Mouse (Mus musculus) WW6 (cell line): ENCODE results near the gene Plxnb1.

Experiments
- DNase-seq: peaks from one replicate; pipeline ENCODE4 v3.0.0-alpha.2; 2013; ENCODE audit warnings: low read depth, low spot score

Plxnb1 gene

DNA sequence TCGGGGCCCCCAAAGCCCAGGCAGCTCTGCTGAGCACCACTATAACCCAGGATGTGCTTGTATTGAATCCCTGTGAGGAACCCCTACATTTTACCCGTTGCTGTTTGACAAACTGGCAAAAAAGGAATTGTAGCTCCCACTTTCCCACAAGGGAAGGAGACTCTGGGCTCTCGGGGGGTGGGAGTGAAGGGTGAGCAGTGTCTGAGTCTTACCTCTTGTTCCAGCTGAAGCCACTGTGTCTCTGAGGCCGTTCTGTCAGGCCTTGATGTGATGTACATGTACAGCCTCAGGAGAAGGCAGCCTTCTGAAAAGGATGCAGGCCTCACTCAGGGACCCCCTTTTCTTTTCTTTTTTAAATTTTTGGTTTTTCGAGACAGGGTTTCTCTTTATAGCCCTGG, 34.3 kb upstream of the Plxnb1 start:
- DNase-seq = no peak

DNA sequence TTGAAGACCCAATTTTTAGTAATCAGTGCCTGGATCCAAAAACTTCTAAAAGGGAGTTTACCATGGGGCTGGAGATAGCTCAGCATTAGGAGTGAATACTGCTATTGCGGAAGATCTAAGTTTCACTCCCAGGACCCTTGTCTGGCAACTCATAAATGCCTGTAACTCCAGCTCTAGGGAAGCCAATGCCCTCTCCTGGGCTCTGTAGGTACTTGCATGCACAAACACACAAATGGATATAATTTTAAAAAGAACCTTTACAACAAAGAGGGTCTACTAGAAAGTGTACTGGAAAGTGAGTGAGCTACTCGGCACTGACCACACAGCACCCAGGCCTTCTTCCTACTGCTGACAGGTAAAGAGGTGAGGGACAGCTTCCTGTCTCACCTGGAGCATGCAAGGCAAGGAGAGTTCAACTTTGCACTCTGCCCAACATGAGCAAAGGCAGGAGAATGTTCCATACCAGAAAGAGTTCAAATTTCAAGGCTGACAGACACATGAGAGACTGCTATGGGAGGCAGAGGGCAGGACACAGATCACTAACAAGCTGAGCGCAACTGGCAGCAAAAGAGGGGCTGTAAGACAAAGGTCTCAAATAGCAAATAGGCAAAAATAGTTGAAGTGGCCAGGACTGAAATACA, 27.0 kb upstream of the Plxnb1 start:
- no peak for DNase-seq

DNA sequence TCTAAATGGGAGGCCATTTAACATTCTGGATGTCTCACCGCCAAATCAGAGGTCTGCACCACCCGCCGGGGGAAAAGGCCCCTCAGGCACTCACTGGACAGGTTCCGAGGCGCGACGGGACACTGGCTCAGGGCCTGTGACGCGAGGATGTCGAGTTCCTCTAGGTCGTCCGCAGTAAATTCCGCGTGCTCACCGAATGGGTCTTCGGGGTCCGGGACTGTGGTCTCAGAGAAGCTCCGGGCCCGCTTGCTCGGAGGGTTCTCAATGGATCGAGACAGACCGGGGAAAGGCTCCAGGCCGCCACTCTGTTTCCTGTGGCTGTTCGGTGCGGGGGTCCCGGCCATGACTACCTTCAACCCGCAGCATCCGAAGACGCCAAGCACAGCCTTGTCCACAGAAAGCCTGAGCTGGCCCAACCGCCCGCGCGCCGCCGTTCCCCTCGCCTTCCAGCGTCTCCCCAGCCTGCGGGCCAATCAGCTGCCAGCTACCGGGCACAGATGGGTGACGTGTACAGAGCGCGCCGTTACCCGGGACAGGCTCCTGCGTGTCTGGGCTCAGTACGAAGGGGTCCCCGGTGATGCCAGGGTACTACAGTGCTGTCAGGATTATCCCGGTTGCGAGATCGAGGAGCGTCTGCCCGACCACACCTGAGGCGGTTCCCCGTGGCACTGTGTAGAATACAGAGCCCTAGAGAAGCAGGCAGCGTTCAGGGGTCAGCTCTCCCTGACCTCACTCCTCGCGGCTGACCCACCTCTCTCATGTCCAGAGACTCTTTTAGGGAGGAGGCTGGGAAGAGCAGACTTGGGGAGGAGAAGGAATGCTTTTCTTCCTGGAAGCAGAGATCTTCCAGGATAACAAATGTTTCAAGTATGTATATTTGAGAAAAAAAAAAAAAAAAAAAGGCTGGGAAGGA, 21.3 kb upstream of the Plxnb1 start, which contains the start of gene Atrip:
TSS of gene Atrip (minus strand) at position 464 of the 913 bp plus-strand sequence.
- peak; percentile 70 for DNase-seq

DNA sequence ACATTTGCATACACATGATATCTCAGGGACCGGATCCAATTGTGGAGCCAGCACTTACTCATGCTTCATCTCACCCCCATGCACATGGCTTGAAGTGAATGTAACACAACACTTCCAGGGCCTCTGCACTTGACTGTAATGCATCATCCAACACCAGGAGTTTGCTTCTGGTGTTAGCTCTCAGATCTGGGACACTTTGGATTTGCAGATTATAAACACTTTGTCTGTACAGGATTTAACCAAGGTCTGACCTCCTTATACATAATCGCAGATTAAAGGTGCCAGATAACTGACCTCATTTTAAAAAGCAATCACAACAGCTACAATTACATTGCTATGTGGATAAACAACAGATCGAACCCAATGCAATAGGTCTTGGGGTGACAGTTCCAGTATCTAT, 14.7 kb upstream of the Plxnb1 start:
- DNase-seq = no peak

DNA sequence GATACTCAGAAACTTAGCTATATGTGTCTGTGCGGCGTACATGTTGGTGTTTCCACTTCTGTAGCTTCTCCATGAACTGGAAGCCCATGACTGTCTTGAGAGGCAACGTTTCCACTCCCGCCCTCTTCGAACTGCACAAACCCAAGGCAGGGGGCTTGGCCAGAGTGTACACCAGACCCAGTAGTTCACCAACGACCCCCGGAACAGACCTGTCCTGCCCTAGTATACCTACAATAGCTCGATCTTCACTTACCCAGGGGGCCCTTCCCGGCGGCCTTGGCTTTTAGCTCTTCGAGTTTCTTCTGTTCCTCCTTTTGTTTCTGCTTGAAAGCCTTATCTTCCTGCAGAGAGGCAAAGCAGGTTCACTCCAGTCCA, 13.5 kb upstream of the Plxnb1 start:
- DNase-seq = no peak

DNA sequence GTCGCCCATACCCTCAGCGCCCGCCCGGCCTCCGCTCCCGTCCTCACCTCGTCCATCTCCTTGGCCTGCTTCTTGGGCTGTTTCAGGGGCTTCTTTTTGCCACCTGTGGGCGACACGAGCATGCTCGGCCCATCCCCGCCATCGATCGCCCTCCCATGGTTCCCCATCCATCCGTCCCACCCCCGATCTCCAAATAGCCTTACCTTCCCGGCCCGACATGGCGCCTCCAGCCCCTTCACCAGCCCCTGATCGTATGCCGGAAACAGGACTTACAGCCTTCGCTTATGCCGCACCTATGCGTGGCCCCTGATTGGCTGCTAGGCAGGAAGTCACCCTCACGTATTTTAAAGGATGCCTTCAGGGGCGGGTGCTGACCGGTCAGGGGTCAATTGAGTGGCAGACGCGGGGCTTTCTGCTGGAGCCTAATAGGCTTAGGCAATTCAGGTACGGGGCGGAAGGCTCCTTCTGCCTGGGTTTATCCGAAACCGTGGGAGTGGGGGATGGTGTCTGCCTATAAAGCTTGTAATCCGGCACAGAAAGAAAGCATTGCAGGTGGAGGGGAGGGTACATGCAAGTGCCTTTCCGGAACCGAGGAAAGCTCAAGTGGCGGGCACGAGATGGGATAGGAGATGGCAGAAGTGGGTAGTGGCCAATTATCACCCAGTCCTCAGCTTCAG, 12.9 kb upstream of the Plxnb1 start, which contains the start of the genes Ccdc51 and Tma7:
TSS of gene Ccdc51 (plus strand) at position 370 of the 677 bp plus-strand sequence.
TSS of gene Tma7 (minus strand) at position 464 of the 677 bp plus-strand sequence.
- peak; percentile 79 for DNase-seq

DNA sequence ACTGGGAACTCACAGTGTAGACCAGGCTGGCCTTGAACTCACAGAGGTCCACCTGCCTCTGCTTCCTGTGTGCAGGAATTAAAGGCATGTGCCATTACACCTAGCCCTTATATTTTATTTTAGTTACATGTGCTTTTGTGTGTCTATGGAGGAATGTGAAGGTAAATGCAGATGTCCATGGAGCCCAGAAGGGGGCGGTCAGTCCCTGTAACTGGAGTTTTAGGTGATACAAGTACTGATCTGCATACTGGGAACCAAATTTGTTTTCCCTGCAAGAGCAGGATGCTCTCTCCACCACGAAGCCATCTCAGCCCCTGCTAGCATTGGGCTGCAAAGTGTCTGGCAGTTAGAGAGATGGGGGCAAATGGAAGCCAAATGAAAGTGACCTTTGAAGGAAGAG, 10.3 kb upstream of the Plxnb1 start:
- no peak for DNase-seq

DNA sequence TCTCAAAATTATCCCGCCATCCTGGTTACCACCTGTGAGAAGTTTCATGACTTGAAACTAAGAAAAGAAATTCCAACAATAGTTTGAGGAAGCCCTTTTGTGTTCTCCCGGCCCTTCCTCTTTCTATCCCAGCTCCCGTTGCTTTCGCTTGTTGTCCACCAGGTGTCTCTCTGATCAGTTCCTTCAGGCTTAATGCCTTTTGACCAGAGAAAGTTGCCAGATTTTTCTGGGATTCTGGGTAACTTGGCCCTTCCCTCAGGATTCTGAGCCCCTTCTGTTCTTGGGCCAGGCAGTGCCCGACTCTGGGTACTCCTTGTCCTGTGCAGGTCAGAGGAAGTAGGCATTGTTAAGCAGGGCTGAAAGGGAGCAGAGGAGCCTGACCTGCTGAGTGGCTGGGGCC, 7.2 kb upstream of the Plxnb1 start:
- no peak for DNase-seq

DNA sequence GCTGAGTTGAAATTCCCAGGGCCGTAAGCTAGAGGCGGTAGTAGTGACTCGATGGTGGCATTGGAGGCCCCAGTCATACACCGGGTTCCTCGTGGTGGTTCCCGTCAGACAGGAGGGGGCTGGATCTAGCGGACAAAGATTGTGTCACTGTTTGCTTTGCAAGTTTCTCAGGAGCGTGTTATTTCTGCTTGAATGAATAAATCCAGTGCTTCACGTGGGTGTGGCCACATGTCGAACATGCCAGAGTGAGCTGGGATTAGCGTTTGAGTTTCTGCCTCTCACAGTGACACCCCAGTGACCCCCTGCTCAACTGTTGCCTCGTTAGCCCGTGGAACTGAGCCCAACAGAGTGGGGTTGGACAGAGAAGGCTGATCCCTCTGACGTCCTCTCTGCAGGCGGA, 4.7 kb upstream of the Plxnb1 start:
- no peak for DNase-seq

DNA sequence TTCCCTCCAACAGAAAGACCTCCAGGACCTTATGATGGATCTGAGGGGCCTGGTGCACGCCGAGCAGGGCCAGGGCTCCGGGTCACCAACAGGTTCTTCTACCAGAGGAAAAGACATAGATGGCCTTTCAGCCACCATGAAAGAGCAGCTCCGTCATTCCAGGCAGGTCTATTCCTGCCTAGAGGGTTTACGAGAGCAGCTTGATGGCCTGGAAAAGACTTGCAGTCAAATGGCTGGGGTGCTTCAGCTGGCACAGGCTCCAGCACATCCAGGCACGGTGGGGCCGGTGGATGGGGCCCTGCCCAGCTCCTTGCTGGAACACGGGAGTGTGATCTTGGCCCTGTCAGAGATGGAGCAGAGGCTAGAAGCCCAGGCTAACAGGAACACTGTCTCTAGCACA, 3.4 kb upstream of the Plxnb1 start:
- DNase-seq = no peak

DNA sequence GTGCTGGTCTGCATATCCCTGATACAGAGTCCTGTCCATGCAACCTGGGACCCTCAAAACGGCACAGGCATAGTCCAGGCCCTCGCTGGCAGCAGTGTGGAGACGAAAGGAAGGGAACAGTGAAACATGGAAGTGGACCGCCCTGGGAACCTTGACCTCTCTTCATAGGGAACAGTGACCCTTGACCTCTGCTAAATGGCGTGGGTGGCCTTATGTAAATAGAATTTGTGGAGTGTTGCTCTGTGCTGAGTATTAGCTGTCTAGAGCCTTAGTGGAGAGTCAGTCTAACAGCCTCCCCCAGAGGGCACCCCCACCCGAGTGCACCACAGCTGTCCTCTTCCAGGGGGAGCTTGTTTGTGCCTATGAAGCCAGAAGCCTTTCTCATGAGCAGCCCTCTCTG, 2.4 kb upstream of the Plxnb1 start:
- no peak for DNase-seq

DNA sequence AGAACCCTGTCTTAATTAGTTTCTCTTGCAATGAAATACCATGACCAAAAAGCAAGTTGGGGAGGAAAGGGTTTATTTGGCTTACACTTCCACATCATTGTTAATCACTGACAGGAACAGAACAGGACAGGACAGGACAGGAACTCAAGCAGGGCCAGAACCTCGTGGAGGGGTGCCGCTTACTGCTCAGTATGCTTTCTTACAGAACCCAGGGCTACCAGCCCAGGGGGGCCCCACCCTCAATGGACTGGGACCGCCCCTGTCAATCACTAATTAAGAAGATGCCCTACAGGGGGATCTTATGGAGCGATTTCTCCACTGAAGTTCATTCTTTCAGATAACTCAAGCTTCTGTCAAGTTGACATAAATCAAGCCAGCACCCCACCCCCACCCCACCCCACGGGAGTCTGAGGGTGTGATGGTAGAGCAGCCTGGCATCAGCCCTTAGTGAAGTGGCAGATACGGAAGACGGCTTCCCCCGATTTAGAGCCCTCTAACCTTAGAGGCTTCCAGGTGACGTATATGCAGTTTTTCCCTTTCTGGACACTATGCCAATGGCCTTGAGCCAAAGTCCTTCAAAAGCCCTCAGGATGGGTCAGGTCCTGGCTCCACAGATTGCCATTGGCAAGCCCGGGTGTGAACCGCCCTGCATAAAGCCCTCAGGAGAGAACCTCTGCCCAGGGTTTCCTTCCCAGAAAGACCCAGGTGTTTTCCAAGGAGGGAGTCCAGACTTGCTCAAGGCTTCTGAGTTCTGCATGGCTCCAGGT, 1.2 kb upstream of the Plxnb1 start:
- DNase-seq = no peak

DNA sequence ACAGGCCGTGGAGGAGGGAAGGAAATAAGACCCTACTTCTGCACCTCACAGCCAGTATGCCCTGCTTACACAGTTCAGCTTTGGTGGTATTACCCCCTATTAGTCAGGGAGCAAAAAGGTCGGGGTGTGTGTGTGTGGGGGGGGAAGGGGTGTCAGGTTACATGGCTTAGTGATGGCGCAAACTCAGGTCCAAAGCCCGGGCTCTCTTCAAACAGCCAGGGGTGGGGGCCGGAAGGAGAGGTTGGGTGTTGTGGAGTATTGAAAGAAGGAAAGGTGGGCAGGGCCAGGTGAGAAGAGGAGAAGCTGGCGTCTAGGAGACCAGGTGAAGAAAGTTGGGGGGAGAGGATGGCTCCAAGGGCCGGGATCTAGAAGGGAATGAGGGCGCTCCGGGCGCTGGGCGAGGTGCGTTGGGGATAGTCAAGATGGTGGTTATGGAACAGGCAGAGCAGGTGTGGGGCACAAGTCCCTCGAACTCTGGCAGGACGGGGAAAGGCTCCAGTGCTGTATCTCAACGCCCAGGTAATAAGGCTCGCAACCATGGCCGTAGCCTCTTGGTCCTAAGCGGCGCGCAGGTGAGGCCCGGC, 544 bp upstream of the Plxnb1 start:
- DNase-seq = peak; percentile 34

DNA sequence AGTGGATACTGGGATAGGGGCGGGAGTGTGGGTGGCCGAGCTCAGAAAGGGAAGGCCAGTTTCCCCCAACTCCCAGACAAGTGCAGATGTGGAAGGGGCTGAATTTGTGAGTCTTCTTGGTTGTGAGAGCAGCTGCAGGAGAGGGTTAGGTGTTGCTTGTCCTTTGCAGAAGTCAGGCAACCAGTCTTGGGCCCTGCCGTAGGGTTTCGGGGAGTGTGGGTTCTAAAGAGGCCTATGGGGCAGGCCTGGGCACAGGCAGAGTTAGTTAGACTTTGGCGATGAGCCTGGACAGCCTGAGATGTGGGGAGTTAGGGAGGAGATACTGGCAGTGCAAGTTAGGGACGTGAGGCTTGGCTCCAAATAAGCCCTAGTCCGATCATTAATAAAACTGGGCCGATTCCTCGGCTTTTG, 1.1 kb downstream of the Plxnb1 start:
- DNase-seq = no peak

DNA sequence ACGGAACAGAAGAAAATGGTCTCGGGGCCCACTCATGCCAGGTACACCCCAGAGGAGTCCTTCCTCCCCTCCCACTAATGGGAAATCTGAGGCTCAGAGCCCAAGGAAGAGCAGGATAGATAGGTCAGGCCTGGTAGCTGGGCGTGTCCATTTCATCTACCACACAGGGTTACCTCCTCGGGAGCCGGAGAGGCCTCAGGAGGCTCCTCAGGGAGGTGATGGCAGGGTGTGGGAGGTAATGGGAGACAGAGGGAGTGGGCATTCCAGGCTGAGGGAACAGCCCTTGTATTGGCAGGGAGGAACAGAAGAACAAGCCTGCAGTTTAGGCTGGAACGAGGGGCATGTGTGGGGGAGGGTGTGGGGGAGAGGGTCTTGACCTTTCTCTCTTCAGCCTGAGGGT, 1.7 kb downstream of the Plxnb1 start:
- no peak for DNase-seq

DNA sequence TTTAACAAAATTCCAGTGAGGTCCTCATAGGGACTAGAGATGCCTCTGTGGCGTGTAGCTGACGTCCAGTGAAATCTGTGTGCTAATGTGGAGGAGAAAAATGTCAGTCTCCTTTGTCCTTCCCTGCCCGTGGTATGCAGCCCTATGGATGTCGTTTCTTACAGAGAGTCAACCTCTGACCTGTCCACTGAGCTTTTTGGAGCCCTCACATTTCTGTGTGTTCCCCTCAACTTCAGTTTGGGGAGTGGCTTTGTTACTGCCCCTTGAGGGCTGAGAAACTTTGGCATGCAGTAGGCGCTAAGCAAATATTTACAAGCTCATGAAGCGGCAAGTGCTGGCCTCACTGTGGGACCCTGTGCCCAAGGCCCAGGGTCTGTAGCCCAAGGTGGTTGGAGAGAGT, 2.1 kb downstream of the Plxnb1 start:
- no peak for DNase-seq

DNA sequence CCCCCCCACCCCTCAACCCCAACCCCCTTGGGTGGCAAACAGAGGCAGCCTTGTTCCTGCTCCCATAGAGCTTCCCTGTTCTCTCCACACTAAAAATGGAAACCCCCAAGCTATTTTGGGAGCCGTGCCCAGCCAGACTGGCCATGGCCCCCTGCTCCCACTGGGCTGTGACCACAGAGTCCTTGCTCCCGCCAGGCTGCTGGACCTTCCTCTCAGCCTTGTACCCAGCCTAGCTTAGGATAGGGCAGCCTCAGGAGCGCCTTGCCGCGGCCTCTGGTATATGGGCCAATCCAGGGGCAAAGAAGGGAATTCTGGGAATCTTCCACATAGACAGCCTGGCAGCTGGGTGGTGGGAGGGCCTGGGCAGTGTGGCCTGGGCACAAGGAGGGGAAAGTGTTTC, 2.6 kb downstream of the Plxnb1 start:
- no peak for DNase-seq

DNA sequence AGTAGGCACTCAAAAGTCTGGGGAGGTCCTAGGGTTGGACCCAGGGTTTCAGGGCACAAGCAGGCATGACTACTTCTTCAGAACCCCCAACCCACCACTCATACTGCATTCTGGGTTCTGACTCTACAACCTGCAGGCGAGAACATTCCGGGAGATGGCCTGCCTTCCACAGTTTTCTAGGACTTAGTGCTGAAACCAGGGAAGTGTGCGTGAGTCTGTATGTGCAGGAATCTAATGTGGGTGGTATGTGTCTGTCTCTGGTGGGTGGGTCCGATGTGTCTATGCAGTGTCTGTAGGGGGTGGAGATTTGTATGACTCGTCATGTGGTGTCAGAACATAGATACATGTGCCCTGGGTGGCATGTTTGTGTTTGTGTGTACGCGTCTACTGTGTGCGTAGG, 3.2 kb downstream of the Plxnb1 start:
- no peak for DNase-seq

DNA sequence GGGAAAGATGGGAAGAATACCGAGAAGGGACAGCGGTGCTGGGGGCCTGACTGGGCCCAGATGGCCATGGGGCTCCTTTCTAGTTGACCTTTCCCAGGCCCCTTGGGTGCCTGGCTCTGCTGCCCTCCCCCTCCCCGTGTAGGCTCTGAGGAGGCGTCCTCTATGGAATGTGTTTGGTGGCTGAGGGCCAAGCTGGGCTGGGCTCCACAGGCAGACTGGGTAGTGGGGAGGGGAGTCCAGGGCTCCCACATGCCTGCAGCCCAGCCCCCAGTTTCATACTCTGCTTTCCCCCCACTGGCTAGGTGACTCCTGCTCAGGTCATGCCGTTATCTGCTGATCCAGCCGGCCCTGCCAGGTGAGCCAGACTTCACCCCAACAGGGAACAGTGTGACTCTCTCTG, 3.8 kb downstream of the Plxnb1 start:
- no peak for DNase-seq

DNA sequence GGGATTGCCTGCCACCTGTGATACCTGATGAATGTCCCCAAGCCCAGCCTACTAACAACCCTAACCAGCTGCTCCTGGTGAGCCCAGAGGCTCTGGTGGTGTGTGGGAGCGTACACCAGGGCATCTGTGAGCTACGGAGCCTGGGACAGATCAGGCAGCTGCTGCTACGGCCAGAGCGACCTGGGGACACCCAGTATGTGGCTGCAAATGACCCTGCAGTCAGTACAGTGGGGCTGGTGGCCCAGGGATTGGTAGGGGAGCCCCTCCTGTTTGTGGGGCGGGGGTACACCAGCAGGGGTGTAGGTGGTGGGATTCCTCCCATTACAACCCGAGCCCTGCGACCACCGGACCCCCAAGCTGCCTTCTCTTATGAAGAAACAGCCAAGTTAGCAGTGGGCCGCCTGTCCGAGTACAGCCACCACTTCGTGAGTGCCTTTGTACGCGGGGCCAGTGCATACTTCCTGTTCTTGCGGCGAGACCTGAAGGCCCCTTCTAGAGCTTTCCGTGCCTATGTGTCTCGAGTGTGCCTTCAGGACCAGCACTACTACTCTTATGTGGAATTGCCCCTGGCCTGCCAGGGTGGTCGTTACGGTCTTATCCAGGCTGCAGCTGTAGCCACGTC, 5.2 kb downstream of the Plxnb1 start:
- DNase-seq = no peak

DNA sequence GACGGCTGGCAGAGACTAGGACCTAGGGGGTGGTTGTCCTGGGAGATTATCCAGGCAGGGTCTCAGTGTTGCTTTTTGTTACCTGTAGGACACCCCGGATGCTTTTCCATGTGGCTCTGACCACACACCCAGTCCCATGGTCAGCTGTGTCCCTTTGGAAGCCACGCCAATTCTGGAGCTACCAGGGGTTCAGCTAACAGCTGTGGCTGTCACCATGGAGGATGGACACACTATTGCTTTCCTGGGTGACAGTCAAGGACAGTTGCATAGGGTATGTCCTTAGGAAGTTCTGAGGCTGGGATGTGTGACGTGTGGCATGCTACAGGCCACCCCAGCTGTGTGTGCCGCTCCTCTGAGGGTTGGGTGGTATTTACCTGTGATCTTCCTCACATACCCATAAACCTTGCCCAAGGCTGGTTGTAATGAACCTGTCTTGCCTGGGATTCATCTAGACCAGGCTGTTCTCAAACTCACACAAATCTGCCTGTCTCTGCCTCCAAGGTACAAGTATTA, 6.8 kb downstream of the Plxnb1 start:
- no peak for DNase-seq
